Mouse (Mus musculus): ENCODE measurements around the gene Sema7a. TPM values are rescaled to one million over a fixed set of nuclear protein-coding genes. Genes with fewer than 3 reads are reported as not detected.

Gene Sema7a
- 1 to 10 TPM in 1 of 2 experiments, under 1 TPM in 1; 0.36 to 1.3 TPM for polyA plus RNA-seq (2017; shearing (Covaris generic))

GRCm38 (mm10) chr9:57939431-57940348 lies at the start of gene Sema7a:
Sema7a (plus strand) TSS chr9:57940112.

DNA sequence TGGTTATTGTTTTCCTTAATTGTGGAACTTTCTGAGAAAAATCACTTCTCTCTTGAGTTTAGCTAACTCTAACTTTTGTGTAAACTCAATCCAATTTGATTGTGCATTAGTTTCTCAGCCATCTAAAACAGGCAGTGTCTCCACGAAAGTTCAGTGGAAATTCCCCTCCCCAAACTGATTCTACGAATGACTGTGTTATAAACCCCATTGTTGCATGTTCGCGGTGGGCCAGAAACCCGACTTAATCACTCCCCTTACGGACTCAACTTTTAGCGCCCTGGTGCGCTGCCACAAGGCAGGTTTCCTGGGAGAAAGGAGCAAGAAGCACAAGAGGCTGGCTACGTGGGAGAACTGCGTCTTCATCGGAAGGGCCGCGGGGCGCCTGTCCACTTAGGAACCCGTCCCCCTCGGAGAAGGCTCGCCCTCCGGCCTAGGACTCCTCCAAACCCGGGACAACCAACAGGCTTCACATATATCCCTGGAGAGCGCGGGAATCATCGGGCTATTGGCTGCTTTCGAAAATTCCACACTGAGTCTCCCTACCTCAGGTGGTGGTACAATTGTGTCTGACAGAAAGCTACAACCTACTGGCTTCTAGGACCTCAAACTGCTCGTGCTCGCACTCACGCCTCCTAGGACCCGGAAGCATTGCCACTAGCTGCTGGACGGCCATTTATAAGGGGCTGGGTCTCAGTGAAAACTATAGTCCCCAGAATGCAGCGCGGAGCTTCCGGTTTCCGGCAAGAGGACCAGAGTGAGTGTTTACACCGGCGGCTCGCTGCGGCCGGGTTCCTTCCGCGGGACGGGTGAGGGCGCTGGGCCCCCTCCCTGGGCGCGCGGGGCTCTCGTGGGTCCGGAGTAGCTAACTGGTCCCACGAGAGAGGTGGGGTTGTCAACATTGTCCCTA lies 29.4 kb upstream of the Sema7a start, which contains the start of gene Ubl7:
TSS of gene Ubl7 (plus strand) at position 726 of the 907 bp plus-strand sequence.

GRCm38 (mm10) chr9:58005753-58006461 lies 66.0 kb downstream of the Sema7a start, which contains the start of gene Cyp11a1:
Cyp11a1 (plus strand) TSS chr9:58006411.

Other genes with a start within 250 kb of the Sema7a start
- 10 to 100 TPM; 29.6 to 35.3 TPM for gene Edc3, start 231.6 kb upstream of the Sema7a start, polyA plus RNA-seq (2017; shearing (Covaris generic))
- 100 to 1,000 TPM; 118 to 137 TPM for gene Clk3, start 174.3 kb upstream of the Sema7a start, polyA plus RNA-seq (2017; shearing (Covaris generic))
- 10 to 100 TPM; 29.7 to 43.5 TPM for gene Arid3b, start 103.3 kb upstream of the Sema7a start, polyA plus RNA-seq (2017; shearing (Covaris generic))
- 100 to 1,000 TPM; 113 to 114 TPM for gene Ubl7, start 29.1 kb upstream of the Sema7a start, polyA plus RNA-seq (2017; shearing (Covaris generic))
- gene Cyp11a1, start 66.3 kb downstream of the Sema7a start, polyA plus RNA-seq (2017; shearing (Covaris generic)): 1 to 10 TPM in 1 of 2 experiments, not detected in 1; 1.3 TPM
- 1 to 10 TPM; 2.2 to 3.2 TPM for gene Stra6, start 123.7 kb downstream of the Sema7a start, polyA plus RNA-seq (2017; shearing (Covaris generic))
- under 1 TPM; 0.33 to 0.62 TPM for gene Ccdc33, start 178.7 kb downstream of the Sema7a start, polyA plus RNA-seq (2017; shearing (Covaris generic))

All from activated CD4-positive, CD25-positive, alpha-beta regulatory T cell (primary cell).